Mouse (Mus musculus): Measurements from ENCODE around the gene Mpzl3. TPM values are rescaled to one million over a fixed set of nuclear protein-coding genes. Genes with fewer than 3 reads are reported as not detected.
A peak's percentile ranks its signal among the peaks of the same experiment; 100 is the strongest.

The Mpzl3 gene
- polyA plus RNA-seq (2014; fragmentation: Nextera tagmentation; extraction: Ambion mirVana) = 1.0 and 1.3 TPM in 2 replicates

GRCm38 (mm10) chr9:45055082-45055713 lies at the start of gene Mpzl3:
TSS of gene Mpzl3 (plus strand) at chr9:45055186.
- Histone ChIP-seq H3K4me1 (replicated peaks; ENCODE audit: control insufficient read depth, insufficient read depth, low read length) (no peaks in the 10 kb centered on the region), H3K27ac (ENCODE audit: low read depth, low read length) (peak within 1 kb of the TSS; percentile 78), H3K9ac (ENCODE audit: low read depth, low read length) (peak within 1 kb of the TSS; percentile 59; the same call in 1 of the 2 replicates), H3K4me3 (ENCODE audit: low read depth, low read length) (peak within 1 kb of the TSS; percentile 59), H3K4me2 (peak within 1 kb of the TSS; percentile 67), H3K9me3 (ENCODE audit: control insufficient read depth, low read length) (no peaks in the 10 kb centered on the region), H3K36me3 (ENCODE audit: control insufficient read depth, insufficient read depth, low read length) (no peaks in the 10 kb centered on the region), H3K27me3 (replicated peaks; ENCODE audit: control insufficient read depth, insufficient read depth, low read length) (peaks cover 5% of the 10 kb centered on the region)
- 2% methylated on average over 33 of the region's 33 CpGs for WGBS
- peak; percentile 82 for DNase-seq (ENCODE audit: low spot score)
- peak; percentile 51 for ATAC-seq (replicated peaks; ENCODE audit: low FRiP score)

DNA sequence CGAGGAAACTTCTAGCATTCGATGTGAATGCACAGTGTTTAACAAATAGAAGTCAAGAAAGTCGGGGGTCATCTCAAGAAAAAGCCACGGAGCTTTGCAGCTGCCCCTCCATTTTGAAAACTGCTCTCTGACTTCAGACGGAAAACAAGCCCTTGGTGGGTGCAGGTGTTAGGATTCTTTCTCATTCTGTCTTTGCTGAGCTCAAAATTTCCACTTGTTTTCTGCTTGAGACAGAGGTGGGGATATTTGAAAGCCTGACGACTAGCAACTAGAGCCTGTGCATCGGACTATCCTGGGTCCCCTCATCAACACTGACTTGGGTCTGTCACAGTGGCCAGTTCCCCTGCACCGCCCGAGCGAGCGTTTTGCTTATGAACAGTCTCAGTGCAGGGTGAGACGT lies 47.6 kb upstream of the Mpzl3 start:
- DNase-seq (ENCODE audit: low spot score) (no peak), ATAC-seq (replicated peaks; ENCODE audit: low FRiP score) (no peak)
- H3K27ac ChIP-seq (ENCODE audit: low read depth, low read length) = no peak overlapping the region
- no peaks in the 10 kb centered on the region for H3K36me3 ChIP-seq (ENCODE audit: control insufficient read depth, insufficient read depth, low read length)
- no peaks in the 10 kb centered on the region for H3K4me1 ChIP-seq (replicated peaks; ENCODE audit: control insufficient read depth, insufficient read depth, low read length)
- peaks cover 10% of the 10 kb centered on the region; the same call in 1 of the 2 replicates for H3K27me3 ChIP-seq (replicated peaks; ENCODE audit: control insufficient read depth, insufficient read depth, low read length)
- 76% methylated on average over 12 of the region's 12 CpGs for WGBS
- H3K4me2 ChIP-seq = no peak overlapping the region
- no peaks in the 10 kb centered on the region for H3K9me3 ChIP-seq (ENCODE audit: control insufficient read depth, low read length)
- H3K4me3 ChIP-seq (ENCODE audit: low read depth, low read length) = no peak overlapping the region
- H3K9ac ChIP-seq (ENCODE audit: low read depth, low read length) = no peak overlapping the region

DNA sequence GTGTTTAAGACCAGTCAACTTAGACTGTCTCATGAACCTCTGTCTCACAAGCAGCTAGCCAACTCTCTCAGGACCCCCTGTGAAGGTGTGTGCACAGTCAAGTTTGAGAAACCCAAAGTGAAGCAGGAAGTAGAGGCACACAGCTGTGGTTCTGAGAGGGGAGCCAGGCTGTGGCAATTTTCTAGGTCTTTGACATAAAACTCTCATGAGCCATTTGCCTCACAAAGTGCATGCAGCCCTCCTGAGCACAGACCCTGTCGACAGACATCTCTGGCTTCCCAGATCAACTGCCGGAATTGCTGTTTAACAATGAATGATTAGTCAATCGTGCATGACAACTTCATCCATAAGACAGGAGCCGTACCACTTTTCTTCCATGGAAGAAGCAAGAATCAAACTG lies 46.6 kb upstream of the Mpzl3 start:
- no peak for DNase-seq (ENCODE audit: low spot score)
- 78% methylated on average over 4 of the region's 4 CpGs for WGBS
- Histone ChIP-seq H3K9ac (ENCODE audit: low read depth, low read length) (no peak overlapping the region), H3K9me3 (ENCODE audit: control insufficient read depth, low read length) (no peaks in the 10 kb centered on the region), H3K36me3 (ENCODE audit: control insufficient read depth, insufficient read depth, low read length) (no peaks in the 10 kb centered on the region), H3K27me3 (replicated peaks; ENCODE audit: control insufficient read depth, insufficient read depth, low read length) (peaks cover 10% of the 10 kb centered on the region; the same call in 1 of the 2 replicates), H3K4me3 (ENCODE audit: low read depth, low read length) (no peak overlapping the region), H3K4me2 (no peak overlapping the region), H3K4me1 (replicated peaks; ENCODE audit: control insufficient read depth, insufficient read depth, low read length) (no peaks in the 10 kb centered on the region), H3K27ac (ENCODE audit: low read depth, low read length) (no peak overlapping the region)
- no peak for ATAC-seq (replicated peaks; ENCODE audit: low FRiP score)

DNA sequence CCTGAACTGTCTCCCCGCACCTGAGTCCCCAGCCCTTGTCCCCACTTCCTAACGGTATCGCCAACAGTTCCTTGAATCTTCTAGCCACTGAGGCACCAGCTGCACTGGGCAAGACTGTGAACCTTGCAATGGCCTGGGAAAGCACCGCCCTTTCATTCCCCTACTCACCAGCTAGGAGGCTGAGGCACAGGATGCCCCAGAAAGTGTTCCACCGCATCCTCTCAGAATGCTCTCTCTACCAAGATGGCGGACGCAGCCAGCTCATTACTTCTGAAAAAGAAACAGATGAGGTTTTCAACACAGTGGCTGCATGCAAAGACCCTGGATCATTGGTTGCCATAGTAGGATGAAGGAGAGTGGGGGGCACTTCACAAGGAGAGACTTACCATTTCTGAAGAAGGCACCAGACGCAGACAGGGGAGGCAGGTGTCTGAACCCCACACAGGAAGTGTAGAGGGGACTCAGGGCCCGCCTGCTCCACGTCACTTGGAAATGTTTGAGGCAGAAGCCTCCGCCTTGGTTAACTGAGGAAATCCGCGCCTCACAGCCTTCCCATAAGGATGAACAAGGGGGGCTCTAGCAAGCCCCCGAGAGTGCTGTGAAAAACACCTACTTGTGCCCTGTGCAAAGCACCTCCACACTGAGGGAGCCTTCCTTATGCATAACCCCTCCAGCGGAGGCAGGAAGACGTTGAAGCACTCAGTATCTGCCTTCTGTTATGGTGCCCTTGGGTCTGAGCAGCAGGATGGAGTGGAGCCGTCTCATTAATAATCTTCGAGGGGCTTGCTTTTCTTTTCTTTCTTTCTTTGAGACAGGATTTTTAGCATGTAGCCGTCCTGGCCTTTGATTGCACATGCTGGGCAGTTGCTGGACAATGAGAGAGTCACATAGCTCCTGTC lies 45.6 kb upstream of the Mpzl3 start, which contains the start of gene Cd3e:
TSS of gene Cd3e (minus strand) at position 448 of the 899 bp plus-strand sequence.
- H3K9ac ChIP-seq (ENCODE audit: low read depth, low read length) = no peak within 1 kb of the TSS
- H3K4me3 ChIP-seq (ENCODE audit: low read depth, low read length) = no peak within 1 kb of the TSS
- peaks cover 10% of the 10 kb centered on the region; the same call in 1 of the 2 replicates for H3K27me3 ChIP-seq (replicated peaks; ENCODE audit: control insufficient read depth, insufficient read depth, low read length)
- no peak within 1 kb of the TSS for H3K4me2 ChIP-seq
- no peaks in the 10 kb centered on the region for H3K4me1 ChIP-seq (replicated peaks; ENCODE audit: control insufficient read depth, insufficient read depth, low read length)
- ATAC-seq (replicated peaks; ENCODE audit: low FRiP score) = no peak
- no peaks in the 10 kb centered on the region for H3K9me3 ChIP-seq (ENCODE audit: control insufficient read depth, low read length)
- no peak for DNase-seq (ENCODE audit: low spot score)
- 80% methylated on average over 19 of the region's 19 CpGs for WGBS
- H3K36me3 ChIP-seq (ENCODE audit: control insufficient read depth, insufficient read depth, low read length) = no peaks in the 10 kb centered on the region
- no peak within 1 kb of the TSS for H3K27ac ChIP-seq (ENCODE audit: low read depth, low read length)

GRCm38 (mm10) chr9:45010461-45010860 lies 44.5 kb upstream of the Mpzl3 start:
- Histone ChIP-seq H3K9ac (ENCODE audit: low read depth, low read length) (no peak overlapping the region), H3K4me1 (replicated peaks; ENCODE audit: control insufficient read depth, insufficient read depth, low read length) (no peaks in the 10 kb centered on the region), H3K4me3 (ENCODE audit: low read depth, low read length) (no peak overlapping the region), H3K4me2 (no peak overlapping the region), H3K27me3 (replicated peaks; ENCODE audit: control insufficient read depth, insufficient read depth, low read length) (peaks cover 10% of the 10 kb centered on the region; the same call in 1 of the 2 replicates), H3K36me3 (ENCODE audit: control insufficient read depth, insufficient read depth, low read length) (no peaks in the 10 kb centered on the region), H3K9me3 (ENCODE audit: control insufficient read depth, low read length) (no peaks in the 10 kb centered on the region), H3K27ac (ENCODE audit: low read depth, low read length) (no peak overlapping the region)
- WGBS = 57% methylated on average over 4 of the region's 4 CpGs
- DNase-seq (ENCODE audit: low spot score) (no peak), ATAC-seq (replicated peaks; ENCODE audit: low FRiP score) (no peak)

DNA sequence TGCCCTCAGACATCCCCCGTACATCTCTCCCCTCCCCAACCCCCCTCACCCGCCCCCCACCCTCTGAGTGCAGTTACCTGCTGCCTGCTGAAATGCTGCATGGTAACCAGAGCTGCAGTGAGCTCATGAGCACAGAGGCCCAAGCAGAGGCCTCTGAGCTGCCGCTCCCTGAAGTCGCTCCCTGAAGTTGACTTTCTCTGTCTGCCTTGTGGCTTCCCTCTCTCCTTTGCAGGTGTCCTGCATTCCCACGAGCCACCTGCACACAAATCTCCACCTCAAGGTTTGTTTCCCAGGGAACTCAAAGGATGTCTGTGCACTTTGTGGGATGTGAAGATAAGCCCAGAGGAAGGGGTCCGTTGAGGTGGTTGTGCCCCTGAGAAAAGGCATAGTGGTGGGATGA lies 43.7 kb upstream of the Mpzl3 start:
- 45% methylated on average over 6 of the region's 6 CpGs for WGBS
- no peak for ATAC-seq (replicated peaks; ENCODE audit: low FRiP score)
- no peaks in the 10 kb centered on the region for H3K4me1 ChIP-seq (replicated peaks; ENCODE audit: control insufficient read depth, insufficient read depth, low read length)
- no peaks in the 10 kb centered on the region for H3K9me3 ChIP-seq (ENCODE audit: control insufficient read depth, low read length)
- H3K4me2 ChIP-seq = no peak overlapping the region
- no peak overlapping the region for H3K9ac ChIP-seq (ENCODE audit: low read depth, low read length)
- H3K36me3 ChIP-seq (ENCODE audit: control insufficient read depth, insufficient read depth, low read length) = no peaks in the 10 kb centered on the region
- H3K4me3 ChIP-seq (ENCODE audit: low read depth, low read length) = no peak overlapping the region
- peaks cover 10% of the 10 kb centered on the region; the same call in 1 of the 2 replicates for H3K27me3 ChIP-seq (replicated peaks; ENCODE audit: control insufficient read depth, insufficient read depth, low read length)
- DNase-seq (ENCODE audit: low spot score) = no peak
- no peak overlapping the region for H3K27ac ChIP-seq (ENCODE audit: low read depth, low read length)

DNA sequence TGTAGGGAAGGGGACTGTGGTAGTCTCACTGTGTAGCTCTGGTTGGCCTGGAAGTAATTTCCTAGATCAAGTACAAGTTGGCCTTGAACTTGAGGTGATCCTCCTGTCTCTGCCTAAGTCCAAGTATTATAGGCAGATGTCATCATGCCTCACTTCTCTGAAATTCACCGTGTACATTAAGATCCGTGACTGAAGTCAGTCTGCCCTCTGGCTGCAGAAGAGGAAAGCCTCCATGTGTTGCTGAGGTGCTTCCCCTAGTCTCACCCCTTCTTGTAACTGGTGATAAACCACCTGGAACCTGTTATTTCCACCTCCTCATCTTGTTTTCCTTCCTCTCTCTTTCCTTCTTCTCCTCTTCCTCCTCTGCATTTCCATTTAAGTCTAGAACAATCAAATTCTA lies 40.1 kb upstream of the Mpzl3 start:
- Histone ChIP-seq H3K27ac (ENCODE audit: low read depth, low read length) (no peak overlapping the region), H3K4me2 (no peak overlapping the region), H3K9me3 (ENCODE audit: control insufficient read depth, low read length) (no peaks in the 10 kb centered on the region), H3K4me3 (ENCODE audit: low read depth, low read length) (no peak overlapping the region), H3K27me3 (replicated peaks; ENCODE audit: control insufficient read depth, insufficient read depth, low read length) (0 out of 2 replicates have a peak, but pooled peaks cover 4% of the 10 kb centered on the region), H3K9ac (ENCODE audit: low read depth, low read length) (no peak overlapping the region), H3K4me1 (replicated peaks; ENCODE audit: control insufficient read depth, insufficient read depth, low read length) (no peaks in the 10 kb centered on the region), H3K36me3 (ENCODE audit: control insufficient read depth, insufficient read depth, low read length) (no peaks in the 10 kb centered on the region)
- DNase-seq (ENCODE audit: low spot score) (no peak), ATAC-seq (replicated peaks; ENCODE audit: low FRiP score) (no peak)
- WGBS = 37% methylated on average over 2 of the region's 2 CpGs

GRCm38 (mm10) chr9:45015841-45016240 lies 39.1 kb upstream of the Mpzl3 start:
- no peaks in the 10 kb centered on the region for H3K4me1 ChIP-seq (replicated peaks; ENCODE audit: control insufficient read depth, insufficient read depth, low read length)

More at GRCm38 (mm10) chr9:45015841-45016240, 39.1 kb upstream of the Mpzl3 start:
- H3K27ac ChIP-seq (ENCODE audit: low read depth, low read length) = no peak overlapping the region
- ATAC-seq (replicated peaks; ENCODE audit: low FRiP score) (no peak), DNase-seq (ENCODE audit: low spot score) (no peak)
- no peak overlapping the region for H3K4me3 ChIP-seq (ENCODE audit: low read depth, low read length)
- H3K9me3 ChIP-seq (ENCODE audit: control insufficient read depth, low read length) = no peaks in the 10 kb centered on the region
- H3K36me3 ChIP-seq (ENCODE audit: control insufficient read depth, insufficient read depth, low read length) = no peaks in the 10 kb centered on the region
- H3K9ac ChIP-seq (ENCODE audit: low read depth, low read length) = no peak overlapping the region
- WGBS = 64% methylated on average over 3 of the region's 3 CpGs
- 0 out of 2 replicates have a peak, but pooled peaks cover 4% of the 10 kb centered on the region for H3K27me3 ChIP-seq (replicated peaks; ENCODE audit: control insufficient read depth, insufficient read depth, low read length)
- no peak overlapping the region for H3K4me2 ChIP-seq
